Mouse (Mus musculus): ENCODE results near the gene Arrdc3. TPM values are rescaled to one million over a fixed set of nuclear protein-coding genes. Genes with fewer than 3 reads are reported as not detected.
"Not testable (repeated sequence)": the region's sequence is repeated elsewhere in the genome, so short reads cannot be mapped to it uniquely, and the experiment has no call there.

The Arrdc3 gene
- 10 to 100 TPM; 39.3 to 63.3 TPM for total RNA-seq (2021)
- long read RNA-seq, experiment 1, full-length matches to known transcripts = 71 of 79 reads
- long read RNA-seq, experiment 1, partial matches to known transcripts = 1 of 79 reads
- long read RNA-seq, experiment 1, other reads (novel, unspliced or antisense) = 7 of 79 reads
- long read RNA-seq, experiment 2, full-length matches to known transcripts = 95 of 109 reads
- long read RNA-seq, experiment 2, partial matches to known transcripts = 9 of 109 reads
- long read RNA-seq, experiment 2, other reads (novel, unspliced or antisense) = 5 of 109 reads

DNA sequence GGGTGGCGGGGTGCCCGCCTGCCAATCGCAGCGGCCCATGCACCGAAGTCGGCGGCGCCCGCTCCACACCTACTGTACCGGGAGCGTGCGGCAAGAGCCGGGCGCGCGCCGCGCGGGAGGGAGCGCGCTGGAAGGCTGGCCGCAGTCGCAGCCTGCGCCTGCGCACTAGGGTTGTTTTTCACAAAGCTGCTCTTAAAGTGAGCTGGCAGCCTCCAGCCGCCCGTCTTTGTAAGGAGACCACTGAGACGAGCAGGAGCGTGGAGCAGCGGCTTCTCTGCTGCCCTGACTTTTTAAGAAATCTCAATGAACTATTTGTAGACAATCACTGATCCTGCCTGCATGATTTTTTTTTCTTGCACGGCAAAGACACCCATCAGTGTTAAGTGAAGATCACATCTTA is at the start of gene Arrdc3:
Gene Arrdc3, plus strand, starts transcription at position 195 of the 400 bp plus-strand sequence.
- peak; percentile 98 for DNase-seq

DNA sequence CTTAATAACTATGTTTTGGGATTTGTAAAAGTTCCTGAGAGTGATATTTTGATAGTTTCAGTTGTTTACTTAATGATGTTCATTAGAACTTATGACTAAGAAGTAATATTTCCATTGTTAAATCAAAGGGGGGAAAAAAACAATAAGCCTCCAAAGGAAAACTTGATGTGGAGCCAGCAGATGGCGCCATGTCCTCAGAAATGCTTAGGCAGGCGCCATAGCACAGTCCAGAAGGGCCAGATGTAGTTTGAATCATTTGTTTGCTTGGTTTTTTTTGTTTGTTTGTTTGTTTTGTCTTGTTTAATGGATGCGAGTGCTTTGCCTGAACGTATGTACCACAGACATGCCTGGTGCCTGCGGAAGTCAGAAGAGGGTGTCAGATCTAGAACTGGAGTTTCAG is 21.0 kb upstream of the Arrdc3 start:
- peak; percentile 78 for DNase-seq

DNA sequence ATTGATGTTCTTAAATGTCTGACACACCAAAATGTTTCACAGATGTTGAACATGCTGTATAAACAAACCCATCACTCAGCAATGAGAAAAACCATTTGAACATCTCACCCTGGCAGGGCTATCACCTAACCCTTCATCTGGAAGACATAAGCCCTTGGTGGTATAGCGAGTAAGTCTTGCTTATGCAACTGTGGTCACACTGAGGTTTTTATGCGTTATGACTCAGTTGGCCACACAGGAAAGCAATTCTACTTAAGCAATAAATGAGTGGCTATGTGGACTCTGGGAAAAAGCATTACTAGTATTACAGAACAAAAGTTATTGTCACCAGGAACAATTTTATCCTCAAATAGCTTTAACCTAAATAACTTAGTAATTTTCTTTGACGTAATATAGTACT is 19.0 kb upstream of the Arrdc3 start:
- no peak for DNase-seq

DNA sequence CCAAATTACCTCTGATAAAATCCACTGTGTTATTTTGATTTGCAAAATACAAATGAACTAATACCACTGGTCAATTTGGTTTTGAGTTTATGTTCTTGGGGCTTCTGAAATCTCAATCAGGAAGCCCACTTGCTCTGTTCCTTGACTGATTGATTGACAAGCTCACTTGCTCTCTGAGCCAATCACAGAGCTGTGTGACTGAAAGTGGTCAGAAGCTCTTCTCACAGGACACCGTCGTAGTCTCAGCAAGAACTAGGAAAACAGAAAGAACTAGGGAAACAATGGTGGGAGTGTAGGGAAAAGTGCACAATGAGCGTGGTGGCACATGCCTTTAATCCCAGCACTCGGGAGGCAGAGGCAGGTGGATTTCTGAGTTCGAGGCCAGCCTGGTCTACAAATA is 8.1 kb upstream of the Arrdc3 start:
- DNase-seq = no peak

DNA sequence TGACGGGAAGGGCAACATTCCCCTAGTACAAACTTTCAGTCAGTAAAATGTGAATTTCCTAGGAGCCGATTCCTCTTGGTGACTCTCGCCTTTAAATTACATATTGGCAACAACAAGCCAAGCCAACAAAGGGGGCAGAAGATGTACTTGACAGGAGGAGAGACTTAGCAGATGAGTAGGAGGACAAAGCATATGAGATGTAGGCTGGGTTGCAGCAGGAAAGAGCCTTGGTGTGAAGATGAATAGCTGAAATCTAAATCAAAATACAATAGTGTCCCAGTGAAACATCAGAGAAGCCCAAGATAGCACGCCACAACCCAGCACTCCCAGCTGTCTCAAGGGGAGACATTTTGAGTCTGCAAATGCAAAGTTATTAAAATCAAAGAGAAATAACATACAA is 2.4 kb upstream of the Arrdc3 start:
- DNase-seq = no peak

DNA sequence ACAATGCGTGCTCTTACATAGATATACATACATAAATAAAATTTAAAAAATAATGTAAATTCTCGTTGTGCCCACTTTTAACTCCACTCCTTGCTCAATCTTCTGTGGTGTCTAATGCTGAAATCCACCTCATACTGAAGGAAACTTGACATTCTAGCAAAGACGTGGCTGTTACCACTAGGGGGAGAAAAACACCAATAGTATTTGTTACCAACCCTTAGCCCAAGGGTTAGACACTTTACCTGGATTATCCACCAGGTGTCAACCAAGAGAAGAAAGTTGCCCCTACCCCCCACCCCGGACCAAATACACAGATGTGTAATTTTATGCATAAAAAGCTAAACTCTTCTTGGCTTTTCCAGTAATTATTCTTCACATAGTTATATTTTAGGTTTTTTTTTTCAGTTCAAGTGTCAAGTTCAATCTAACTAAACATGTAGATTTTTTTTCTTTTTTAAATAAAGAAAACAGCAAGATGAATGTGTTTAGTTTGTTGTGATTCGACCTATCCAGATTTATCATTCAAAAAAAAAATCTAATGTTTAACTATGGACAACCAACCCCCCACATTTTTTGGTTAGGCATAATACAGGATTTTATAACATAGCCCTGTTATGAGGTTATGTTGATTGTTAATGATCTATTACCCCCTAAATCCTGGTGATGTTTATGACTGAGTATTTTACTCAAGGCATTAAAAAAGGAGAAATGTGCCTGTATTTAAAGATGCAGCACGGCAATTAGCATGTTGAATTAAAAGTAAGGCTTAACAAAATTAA is 1.3 kb upstream of the Arrdc3 start:
- no peak for DNase-seq

DNA sequence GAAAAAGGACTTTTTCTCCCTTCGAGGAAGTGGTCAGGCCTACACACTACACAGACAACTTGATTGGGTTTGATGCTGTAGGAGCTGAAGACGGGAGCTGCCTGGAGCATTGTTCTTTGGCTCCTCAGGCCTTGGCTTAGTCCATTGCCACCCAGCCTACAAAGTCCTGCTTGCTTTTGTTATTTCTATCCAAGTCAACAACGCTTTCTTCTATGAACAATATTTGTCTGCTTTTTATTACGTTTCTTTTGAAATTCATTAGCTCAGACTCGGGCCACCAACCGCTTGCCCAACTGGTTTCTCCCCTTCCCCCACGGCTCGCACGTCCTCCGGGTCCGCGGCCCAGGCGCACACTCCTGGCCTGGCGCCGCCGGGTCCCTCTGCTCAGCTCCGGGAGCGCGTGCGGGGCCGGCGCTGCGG is 458 bp upstream of the Arrdc3 start:
- no peak for DNase-seq

DNA sequence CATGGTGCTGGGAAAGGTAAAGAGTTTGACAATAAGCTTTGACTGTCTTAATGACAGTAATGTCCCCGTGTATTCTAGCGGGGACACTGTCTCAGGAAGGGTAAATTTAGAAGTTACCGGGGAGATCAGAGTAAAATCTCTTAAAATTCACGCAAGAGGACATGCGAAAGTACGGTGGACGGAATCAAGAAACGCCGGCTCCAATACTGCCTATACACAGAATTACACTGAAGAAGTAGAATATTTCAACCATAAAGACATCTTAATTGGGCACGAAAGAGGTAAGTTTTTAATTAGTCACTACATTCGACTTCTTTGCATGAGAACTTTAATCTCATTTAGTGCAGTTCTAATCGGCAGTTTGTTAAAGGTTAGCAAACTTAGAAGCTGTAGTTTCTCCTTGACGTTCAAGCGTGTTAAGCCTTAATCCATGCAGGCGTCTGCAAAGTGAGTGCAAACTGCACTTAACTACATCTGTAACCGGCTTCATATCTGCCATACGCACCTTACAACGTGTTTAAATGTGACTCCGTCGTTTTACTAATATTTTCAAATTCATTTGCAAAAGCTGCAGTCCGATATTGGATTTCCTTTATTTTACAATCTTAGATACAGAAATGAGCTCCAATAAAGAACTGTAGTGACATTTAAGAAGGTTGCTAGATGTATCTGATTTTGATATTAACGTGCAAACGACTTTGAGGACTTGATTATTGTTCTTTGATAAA is 629 bp downstream of the Arrdc3 start:
- DNase-seq = no peak

DNA sequence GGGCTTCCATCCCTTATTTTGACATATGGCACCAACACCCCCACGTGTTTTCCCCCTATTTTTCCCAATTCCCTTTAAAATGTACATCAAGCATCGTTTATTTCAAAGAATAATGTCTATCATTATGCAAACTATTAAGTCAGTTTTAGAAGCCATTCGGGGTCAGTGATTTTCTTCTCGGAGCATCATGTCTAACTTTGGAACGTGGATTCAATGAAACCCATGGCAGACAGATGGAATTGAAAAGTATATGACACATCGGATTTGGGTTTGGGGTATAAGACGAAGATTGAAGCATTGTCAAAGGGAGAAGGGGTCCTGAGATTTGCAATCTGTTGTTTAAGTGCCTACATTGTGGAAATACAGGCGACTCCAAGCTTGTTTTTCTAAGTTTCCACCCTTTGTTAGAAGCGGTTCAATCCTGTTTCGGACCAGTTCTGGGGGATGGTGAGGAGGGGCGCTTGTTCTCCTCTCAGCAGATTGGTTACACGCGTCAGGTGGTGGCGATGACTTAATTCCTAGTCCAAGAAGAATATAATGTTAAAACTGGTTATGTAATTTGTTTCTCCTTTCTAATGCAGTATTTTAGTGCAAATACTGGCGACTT is 1.3 kb downstream of the Arrdc3 start:
- DNase-seq = peak; percentile 46

DNA sequence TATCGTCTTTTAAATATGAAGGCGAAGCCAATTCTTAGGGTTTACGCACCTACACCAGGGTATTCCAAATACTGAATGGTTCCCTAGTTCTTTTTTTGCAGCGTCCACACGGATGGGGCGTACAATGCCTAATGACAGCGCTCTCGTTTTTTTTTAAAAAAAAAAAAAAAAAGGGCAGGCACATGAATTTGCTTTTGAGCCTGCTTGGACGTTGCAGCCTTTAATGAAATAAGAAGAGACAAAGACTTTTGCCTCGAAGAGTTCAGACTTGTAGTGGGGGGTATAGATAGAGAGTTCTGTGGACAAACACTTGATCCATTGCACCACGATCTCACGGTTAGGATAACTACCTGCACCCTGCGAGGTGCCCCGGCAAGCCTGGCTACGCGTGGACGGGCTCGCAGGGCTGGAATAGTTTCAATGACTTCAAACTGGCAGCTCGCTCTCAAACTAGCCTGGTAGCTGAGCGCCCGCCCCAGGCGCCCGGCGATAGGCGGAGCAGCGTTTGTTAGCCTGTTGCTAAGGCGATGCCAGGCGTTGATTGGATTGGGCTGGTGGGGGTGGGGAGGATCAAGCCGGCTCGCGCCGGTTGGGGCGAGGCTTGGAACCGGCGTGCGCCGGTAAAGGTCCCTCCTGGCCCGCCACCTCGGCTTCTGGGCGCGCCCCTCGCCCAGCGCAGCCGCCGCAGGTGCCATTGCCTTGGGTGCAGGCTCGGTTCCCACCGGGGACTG is 2.1 kb downstream of the Arrdc3 start:
- peak; percentile 87 for DNase-seq

DNA sequence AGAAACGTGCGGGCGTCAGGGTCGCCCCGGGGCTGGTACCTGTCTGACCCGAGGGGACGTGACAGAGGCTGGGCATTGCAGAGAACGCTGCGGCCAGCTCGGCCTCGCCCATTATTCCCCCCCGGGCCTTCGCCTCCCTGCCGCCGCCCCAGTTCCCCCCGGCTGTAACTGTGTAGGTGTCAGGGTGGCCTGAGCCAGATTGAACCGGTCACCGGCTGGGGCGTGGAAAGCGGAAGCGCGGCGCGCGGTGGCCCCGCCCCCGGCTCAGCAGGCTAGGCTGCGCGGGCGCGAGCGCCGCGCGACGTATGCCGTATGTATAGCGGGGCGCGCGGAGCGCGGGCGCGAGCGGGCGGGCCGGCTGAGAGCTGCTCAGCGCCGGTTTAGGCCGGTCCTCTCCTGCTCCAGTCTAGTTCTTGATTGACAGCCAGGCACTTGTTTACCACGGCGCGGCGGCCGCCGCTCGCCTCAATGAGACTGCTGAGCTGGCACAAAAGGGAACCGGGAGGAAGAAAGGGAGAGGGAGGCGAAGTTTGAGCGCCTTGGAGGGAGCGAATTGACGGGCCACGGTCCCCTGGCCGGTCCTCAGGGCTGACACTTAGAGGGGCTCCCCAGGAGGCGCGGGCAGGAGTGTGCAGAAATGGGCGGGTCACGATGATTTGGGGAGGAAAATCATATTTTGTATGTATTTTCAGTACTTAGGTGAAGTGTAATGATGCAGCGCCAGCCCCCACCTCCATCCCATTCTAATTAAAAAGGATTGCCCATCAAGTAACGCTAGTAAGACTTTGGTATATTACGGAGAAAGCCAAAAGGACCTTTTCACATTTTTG is 2.9 kb downstream of the Arrdc3 start:
- DNase-seq = peak; percentile 86

DNA sequence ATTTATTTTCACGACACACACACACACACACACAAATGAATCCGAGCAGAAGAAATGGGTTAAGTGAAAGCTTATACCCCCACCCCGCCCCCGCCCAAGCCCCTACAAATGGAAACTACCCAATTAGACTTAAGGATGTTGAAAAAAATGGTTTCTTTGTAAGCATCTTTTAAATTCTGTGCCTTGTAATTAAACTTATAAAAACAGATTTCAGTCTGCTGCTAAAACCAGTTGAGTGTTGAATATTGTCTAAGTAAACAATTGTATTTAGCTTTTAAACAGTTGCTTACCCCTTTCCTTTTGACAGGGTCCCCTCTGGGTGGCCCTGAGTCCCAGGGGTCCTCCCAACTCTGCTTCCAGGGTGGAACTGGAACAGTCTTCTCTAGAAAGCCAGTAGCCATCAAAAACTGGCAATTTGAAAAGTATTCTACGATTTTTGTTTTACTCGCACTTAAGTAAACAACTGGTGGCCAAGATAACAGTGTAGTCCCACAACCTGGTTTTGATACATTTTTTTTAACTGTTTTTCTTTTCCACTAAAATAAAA is 3.6 kb downstream of the Arrdc3 start:
- no peak for DNase-seq

DNA sequence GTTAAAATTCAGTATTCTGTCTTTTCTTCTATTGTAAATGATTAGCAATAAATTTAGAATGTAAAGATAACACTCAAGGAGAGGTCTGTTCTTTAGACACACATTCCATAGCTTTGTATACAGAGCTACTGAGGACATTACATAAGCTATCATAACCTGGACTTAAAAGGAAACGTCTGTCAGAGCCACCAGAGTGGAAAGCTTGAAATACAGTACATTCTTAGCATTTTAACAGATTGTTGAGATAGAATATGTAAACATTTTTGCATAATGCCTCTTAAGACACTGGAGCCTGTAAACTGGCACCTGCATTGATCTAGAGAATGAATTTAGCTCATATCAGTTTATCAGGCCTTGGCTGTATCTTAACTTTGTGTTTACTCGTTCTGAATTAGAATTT is 4.7 kb downstream of the Arrdc3 start:
- no peak for DNase-seq

DNA sequence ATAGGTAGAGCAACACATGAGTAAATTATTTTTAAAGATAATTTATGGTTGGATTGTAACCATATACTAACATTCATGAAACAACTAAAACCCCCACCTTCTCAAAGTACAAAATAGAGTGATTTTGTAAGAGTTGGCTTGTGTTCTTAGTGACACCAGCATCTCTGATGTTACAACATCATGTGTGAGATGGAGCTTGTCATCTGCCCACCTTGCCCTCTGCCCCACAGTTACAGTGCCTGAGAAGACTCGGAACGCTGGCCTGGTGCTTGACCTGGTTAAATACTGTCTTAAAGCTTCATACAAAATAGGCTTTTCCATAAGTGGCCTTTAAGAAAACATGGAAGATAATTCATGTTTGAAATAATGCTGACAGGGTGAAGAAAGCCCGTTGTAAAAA is 11.7 kb downstream of the Arrdc3 start:
- not testable (repeated sequence) for DNase-seq

DNA sequence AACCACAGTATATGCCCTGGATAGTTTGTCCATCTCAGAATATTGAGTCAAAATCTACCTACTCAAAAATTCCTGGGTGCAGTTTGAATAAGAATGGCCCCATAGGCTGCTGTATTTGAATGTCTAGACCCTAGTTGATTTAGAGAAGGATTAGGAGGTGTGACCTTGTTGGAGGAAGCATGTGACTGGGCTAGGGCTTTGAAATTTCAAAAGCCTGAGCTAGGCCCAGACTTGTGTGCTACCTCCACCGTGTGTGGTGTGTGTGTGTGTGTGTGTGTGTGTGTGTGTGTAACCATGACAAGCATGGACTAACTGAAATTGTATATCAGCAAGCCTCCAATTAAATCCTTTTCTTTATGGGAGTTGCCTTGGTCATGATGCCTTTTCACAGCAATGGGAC is 14.2 kb downstream of the Arrdc3 start:
- DNase-seq = no peak

DNA sequence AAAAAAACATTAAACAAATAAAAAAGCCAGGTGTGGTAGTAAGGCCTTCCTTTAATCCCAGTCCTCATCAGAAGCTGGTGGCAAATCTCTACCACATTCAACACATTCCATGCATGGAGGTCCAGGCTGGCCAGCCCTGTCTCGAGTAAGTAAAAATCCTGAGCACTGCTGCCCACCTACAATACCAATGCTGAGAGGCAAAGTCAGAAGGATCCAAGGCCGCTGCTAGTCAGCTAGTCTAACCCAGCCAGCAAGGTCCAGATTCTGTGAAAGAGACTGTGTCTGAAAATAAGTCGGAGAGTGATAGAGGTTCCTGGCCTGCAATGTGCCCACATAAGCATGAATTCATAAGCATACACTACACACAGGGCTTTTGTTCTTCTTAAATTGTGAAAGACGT is 14.9 kb downstream of the Arrdc3 start:
- no peak for DNase-seq

DNA sequence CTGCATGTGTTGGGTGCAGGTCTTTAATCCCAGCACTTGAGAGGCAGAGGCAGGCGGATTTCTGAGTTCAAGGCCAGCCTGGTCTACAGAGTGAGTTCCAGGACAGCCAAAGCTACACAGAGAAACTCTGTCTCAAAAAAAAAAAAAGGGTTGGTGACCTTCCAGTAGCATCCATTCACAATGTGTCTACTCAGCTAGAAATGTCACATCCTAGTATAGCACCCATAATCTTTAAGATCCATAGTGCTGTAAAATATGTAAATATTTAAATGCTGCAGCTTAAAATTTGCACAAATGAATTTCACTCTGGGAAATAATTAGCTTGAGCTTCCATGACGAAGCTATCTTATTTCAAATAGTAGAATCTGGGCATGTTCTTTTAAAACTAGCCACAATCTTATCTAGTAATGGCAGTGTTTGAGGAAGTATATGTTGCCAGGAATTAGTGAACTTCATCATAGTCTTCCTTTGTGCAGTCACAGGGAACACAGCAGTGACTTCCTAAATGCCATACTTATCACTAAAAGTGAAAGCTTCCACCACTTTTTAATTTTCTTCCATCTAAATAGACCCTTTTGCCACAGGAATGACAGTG is 16.3 kb downstream of the Arrdc3 start:
- DNase-seq = no peak

DNA sequence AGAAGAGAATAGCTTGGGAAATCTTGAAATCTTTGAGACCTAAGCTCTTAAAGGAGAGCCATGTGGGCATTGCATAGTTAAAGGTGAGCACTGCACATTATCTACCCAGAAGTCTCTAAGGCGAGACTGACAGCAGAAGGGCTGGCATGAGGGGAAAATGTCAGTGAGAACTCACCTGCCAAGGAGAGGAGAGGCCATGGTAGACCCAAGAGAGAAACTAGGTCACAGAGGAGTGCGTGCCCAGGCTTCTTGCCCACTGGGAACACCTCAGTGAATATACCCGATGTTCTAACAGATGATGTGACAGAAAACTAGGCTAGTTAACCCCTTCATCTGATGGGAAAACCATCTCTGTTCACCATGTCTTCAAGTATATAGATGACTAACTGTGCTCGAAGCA is 18.2 kb downstream of the Arrdc3 start:
- peak; percentile 14 for DNase-seq

DNA sequence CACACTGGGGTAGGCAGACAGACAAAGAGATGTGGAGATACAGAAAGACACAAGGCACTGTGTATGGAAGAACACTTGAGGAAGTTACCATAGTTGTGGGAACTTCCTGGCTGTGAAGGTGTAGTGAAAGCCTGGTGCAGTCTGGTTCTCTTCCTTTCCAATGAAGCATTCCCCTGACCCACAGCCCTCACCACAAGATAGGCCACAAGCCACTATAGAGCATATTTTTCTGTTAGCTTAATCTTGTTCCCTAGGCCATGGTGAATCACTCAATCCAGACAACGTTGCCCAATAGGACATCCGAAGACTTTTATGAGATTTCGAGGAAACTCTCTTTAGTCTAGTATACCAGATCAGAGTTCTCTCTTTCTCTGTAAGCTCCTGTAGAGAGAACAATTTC is 19.6 kb downstream of the Arrdc3 start:
- DNase-seq = no peak

DNA sequence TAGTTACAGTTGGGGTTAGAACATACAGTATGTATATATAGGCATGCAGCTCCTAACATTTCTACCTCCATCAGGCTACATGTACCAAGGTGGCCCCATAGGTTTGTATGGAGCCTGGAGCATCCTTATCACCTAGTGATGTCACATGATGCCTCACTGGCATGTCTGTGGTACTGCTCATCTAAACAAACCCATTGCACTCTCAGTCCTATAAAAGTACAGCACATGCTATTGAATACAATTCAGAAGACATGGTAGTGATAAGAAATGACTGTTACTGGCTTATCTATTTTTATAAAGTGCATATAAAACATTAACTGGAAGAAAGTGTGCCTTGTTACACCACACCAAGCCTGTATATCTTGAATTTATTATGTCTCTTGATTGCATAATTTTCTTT is 30.2 kb downstream of the Arrdc3 start:
- DNase-seq = no peak
